Mouse (Mus musculus) kidney, embryonic 14.5 days (tissue): ENCODE measurements around the gene Caln1. TPM values are rescaled to one million over a fixed set of nuclear protein-coding genes. Genes with fewer than 3 reads are reported as not detected.

ENCODE experiments used
- ATAC-seq: fragments of 200-750 bp; cut with Nextera tagmentation; 2 replicates; pipeline ENCODE4 v1.8.0; 2017; ENCODE audit warnings: moderate number of reproducible peaks, mild to moderate bottlenecking, moderate TSS enrichment, moderate library complexity; ENCODE audit not compliant: low FRiP score, low TSS enrichment
- H3K27ac ChIP-seq: fragments of 300-500 bp; sonication (generic); 2 replicates; pipeline ENCODE4 v1.5.1; 2014; ENCODE audit warnings: low read depth, mild to moderate bottlenecking, low read length, moderate library complexity, mixed read lengths
- H3K27me3 ChIP-seq: fragments of 300-500 bp; sonication (generic); 2 replicates; pipeline ENCODE4 v1.6.1; 2014; ENCODE audit warnings: mild to moderate bottlenecking, low read length; ENCODE audit not compliant: control insufficient read depth, insufficient read depth
- H3K36me3 ChIP-seq: fragments of 300-500 bp; sonication (generic); 2 replicates; pipeline ENCODE4 v1.6.1; 2014; ENCODE audit warnings: low read length, mixed read lengths; ENCODE audit not compliant: control insufficient read depth, insufficient read depth
- H3K4me1 ChIP-seq: fragments of 300-500 bp; sonication (generic); 2 replicates; pipeline ENCODE4 v1.6.1; 2014; ENCODE audit warnings: low read length, mixed read lengths; ENCODE audit not compliant: control insufficient read depth, insufficient read depth
- H3K4me2 ChIP-seq: fragments of 300-500 bp; sonication (generic); replicated peaks from 2 replicates; pipeline ENCODE4 v1.6.1; 2014; ENCODE audit warnings: low read depth, mild to moderate bottlenecking, low read length
- H3K4me3 ChIP-seq: fragments of 300-500 bp; sonication (generic); 2 replicates; pipeline ENCODE4 v1.5.1; 2014; ENCODE audit warnings: mild to moderate bottlenecking, low read length
- H3K9ac ChIP-seq: fragments of 300-500 bp; sonication (generic); 2 replicates; pipeline ENCODE4 v1.6.1; 2014; ENCODE audit warnings: low read depth, mild to moderate bottlenecking, low read length, moderate library complexity
- H3K9me3 ChIP-seq: fragments of 300-500 bp; sonication (generic); 2 replicates; pipeline ENCODE4 v1.6.1; 2016; ENCODE audit warnings: low read length; ENCODE audit not compliant: control insufficient read depth
- WGBS: fragments of 180-500 bp; shearing (Covaris S2); extraction: QIAGEN DNeasy Blood & Tissue Kit; methylation state at CpG from one replicate; pipeline ENCODE4 v1.1.7; 2014; 5-methylcytosine and 5-hydroxymethylcytosine counted together
- polyA plus RNA-seq: library from polyadenylated mRNA; unstranded; fragments of >200 nt; fragmentation: Nextera tagmentation; extraction: Ambion mirVana; gene quantifications from 2 replicates; pipeline ENCODE4 v1.2.1, GENCODE M21; 2014

Gene Caln1
- polyA plus RNA-seq, 1 experiment from 2014 or later: 0.27 TPM

- no peaks in the 10 kb centered on the region for H3K36me3 ChIP-seq
- H3K4me3 ChIP-seq: no peak overlapping the region
- H3K4me1 ChIP-seq: no peaks in the 10 kb centered on the region
- H3K27me3 ChIP-seq: no peaks in the 10 kb centered on the region
- no peak overlapping the region for H3K27ac ChIP-seq
- peaks cover 7% of the 10 kb centered on the region for H3K9me3 ChIP-seq
- H3K9ac ChIP-seq: no peak overlapping the region
- 68% methylated on average over 8 of the region's 8 CpGs for WGBS
- no peak overlapping the region for H3K4me2 ChIP-seq
- no peak for ATAC-seq
Measured at GRCm38 (mm10) chr5:130871086-130871485, 501.8 kb downstream of the Caln1 start.

- H3K9ac ChIP-seq: no peak overlapping the region
- H3K4me2 ChIP-seq: no peak overlapping the region
- H3K27me3 ChIP-seq: no peaks in the 10 kb centered on the region
- no peak for ATAC-seq
- no peaks in the 10 kb centered on the region for H3K4me1 ChIP-seq
- H3K9me3 ChIP-seq: peaks cover 11% of the 10 kb centered on the region
- no peaks in the 10 kb centered on the region for H3K36me3 ChIP-seq
- H3K4me3 ChIP-seq: no peak overlapping the region
- no peak overlapping the region for H3K27ac ChIP-seq
- 88% methylated on average over 3 of the region's 3 CpGs for WGBS
Measured at GRCm38 (mm10) chr5:130875391-130875790, 506.1 kb downstream of the Caln1 start.

GRCm38 (mm10) chr5:130880331-130880730 is 511.1 kb downstream of the Caln1 start:
- no peak for ATAC-seq
- H3K27ac ChIP-seq: no peak overlapping the region

GRCm38 (mm10) chr5:130891735-130892134 is 522.5 kb downstream of the Caln1 start:
- H3K4me3 ChIP-seq: no peak overlapping the region
- H3K4me1 ChIP-seq: 0 out of 2 replicates have a peak, but pooled peaks cover 5% of the 10 kb centered on the region
- ATAC-seq: no peak
- H3K4me2 ChIP-seq: no peak overlapping the region
- H3K9ac ChIP-seq: no peak overlapping the region
- H3K36me3 ChIP-seq: no peaks in the 10 kb centered on the region
- no peaks in the 10 kb centered on the region for H3K27me3 ChIP-seq
- H3K27ac ChIP-seq: no peak overlapping the region
- no peaks in the 10 kb centered on the region for H3K9me3 ChIP-seq
- 45% methylated on average over 5 of the region's 5 CpGs for WGBS

More at GRCm38 (mm10) chr5:130880331-130880730, 511.1 kb downstream of the Caln1 start:
- Histone ChIP-seq H3K9ac (no peak overlapping the region), H3K4me1 (no peaks in the 10 kb centered on the region), H3K27me3 (no peaks in the 10 kb centered on the region), H3K36me3 (no peaks in the 10 kb centered on the region), H3K9me3 (peaks cover 3% of the 10 kb centered on the region; the same call in 1 of the 2 replicates), H3K4me2 (no peak overlapping the region), H3K4me3 (no peak overlapping the region)
- 90% methylated on average over 5 of the region's 5 CpGs for WGBS

- H3K9me3 ChIP-seq: no peaks in the 10 kb centered on the region
- H3K9ac ChIP-seq: no peak overlapping the region
- H3K4me1 ChIP-seq: 0 out of 2 replicates have a peak, but pooled peaks cover 5% of the 10 kb centered on the region
- ATAC-seq: no peak
- no peaks in the 10 kb centered on the region for H3K27me3 ChIP-seq
- no peaks in the 10 kb centered on the region for H3K36me3 ChIP-seq
- H3K27ac ChIP-seq: no peak overlapping the region
- H3K4me3 ChIP-seq: no peak overlapping the region
- no peak overlapping the region for H3K4me2 ChIP-seq
- WGBS: 93% methylated on average over 3 of the region's 3 CpGs
Measured at GRCm38 (mm10) chr5:130895991-130896390, 526.7 kb downstream of the Caln1 start.

Other genes starting within 250 kb of the Caln1 start
- 2.2 and 4.3 TPM in 2 replicates for gene Kctd7, start 224.6 kb upstream of the Caln1 start, polyA plus RNA-seq
- 21.0 and 26.7 TPM in 2 replicates for gene Rabgef1, start 197.7 kb upstream of the Caln1 start, polyA plus RNA-seq
- gene Tmem248, start 152.4 kb upstream of the Caln1 start, polyA plus RNA-seq: 42.2 and 45.9 TPM in 2 replicates
- 55.4 and 77.5 TPM in 2 replicates for gene Sbds, start 113.9 kb upstream of the Caln1 start, polyA plus RNA-seq
- gene Tyw1, start 113.8 kb upstream of the Caln1 start, polyA plus RNA-seq: 18.3 and 30.2 TPM in 2 replicates
- gene A330070K13Rik, start 15.2 kb downstream of the Caln1 start, polyA plus RNA-seq: not detected in 2 replicates